Mouse (Mus musculus) forebrain, embryonic 15.5 days (tissue): ENCODE results near the gene Lin54. TPM values are rescaled to one million over a fixed set of nuclear protein-coding genes. Genes with fewer than 3 reads are reported as not detected.

Source experiments
- ATAC-seq: fragments of 200-750 bp; cut with Nextera tagmentation; replicated peaks from 2 replicates; pipeline ENCODE4 v1.8.0; 2017; ENCODE audit warnings: mild to moderate bottlenecking, moderate TSS enrichment, moderate library complexity
- H3K27ac ChIP-seq: fragments of 300-500 bp; sonication (generic); replicated peaks from 2 replicates; pipeline ENCODE4 v1.5.1; 2015; ENCODE audit warnings: mild to moderate bottlenecking, inconsistent platforms
- H3K27me3 ChIP-seq: fragments of 300-500 bp; sonication (generic); 2 replicates; pipeline ENCODE4 v1.6.1; 2015; ENCODE audit warnings: inconsistent platforms
- H3K36me3 ChIP-seq: fragments of 300-500 bp; sonication (generic); 2 replicates; pipeline ENCODE4 v1.6.1; 2015; ENCODE audit warnings: mild to moderate bottlenecking, inconsistent platforms
- H3K4me1 ChIP-seq: fragments of 300-500 bp; sonication (generic); 2 replicates; pipeline ENCODE4 v1.6.1; 2015; ENCODE audit warnings: inconsistent platforms
- H3K4me2 ChIP-seq: fragments of 300-500 bp; sonication (generic); replicated peaks from 2 replicates; pipeline ENCODE4 v1.6.1; 2015; ENCODE audit warnings: mild to moderate bottlenecking, inconsistent platforms
- H3K4me3 ChIP-seq: fragments of 300-500 bp; sonication (generic); 2 replicates; pipeline ENCODE4 v1.5.1; 2015; ENCODE audit warnings: mild to moderate bottlenecking, inconsistent platforms
- H3K9ac ChIP-seq: fragments of 300-500 bp; sonication (generic); replicated peaks from 2 replicates; pipeline ENCODE4 v1.6.1; 2015; ENCODE audit warnings: mild to moderate bottlenecking, inconsistent platforms
- H3K9me3 ChIP-seq: fragments of 300-500 bp; sonication (generic); 2 replicates; pipeline ENCODE4 v1.6.1; 2016; ENCODE audit warnings: inconsistent platforms
- WGBS: fragments of 180-500 bp; shearing (Covaris S2); methylation state at CpG from one replicate; pipeline ENCODE4 v1.1.7; 2015; ENCODE audit warnings: mixed read lengths; 5-methylcytosine and 5-hydroxymethylcytosine counted together
- polyA plus RNA-seq: library from polyadenylated mRNA; unstranded; fragments of >200 nt; fragmentation: Nextera tagmentation; extraction: Ambion mirVana; gene quantifications from 2 replicates; pipeline ENCODE4 v1.2.1, GENCODE M21; 2015

The Lin54 gene
- polyA plus RNA-seq, 1 experiment from 2014 or later, result 10.0 TPM

DNA sequence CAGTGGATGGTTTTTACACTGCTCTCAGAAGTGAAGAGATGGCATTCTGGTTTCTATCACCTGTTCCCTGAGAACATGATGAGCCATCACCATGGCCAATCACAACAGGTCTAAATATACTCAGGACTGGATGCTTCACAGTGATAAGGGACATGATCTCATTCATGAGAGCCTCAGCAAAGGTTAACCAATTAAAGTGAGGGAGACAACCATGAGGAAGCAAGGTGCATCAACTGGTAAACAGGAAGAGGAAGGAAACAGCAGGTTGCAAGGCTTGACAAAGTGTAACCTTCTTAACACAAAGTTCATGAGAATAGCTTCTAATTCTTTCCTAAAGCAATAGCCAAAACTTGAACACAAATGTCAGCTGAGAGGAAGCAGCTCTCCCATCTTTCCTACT, 16.9 kb downstream of the Lin54 start:
- Histone ChIP-seq H3K4me3 (no peak overlapping the region), H3K9me3 (no peaks in the 10 kb centered on the region), H3K27me3 (no peaks in the 10 kb centered on the region), H3K9ac (no peak overlapping the region), H3K4me2 (no peak overlapping the region), H3K27ac (no peak overlapping the region), H3K4me1 (no peaks in the 10 kb centered on the region), H3K36me3 (peaks cover 4% of the 10 kb centered on the region; the same call in 1 of the 2 replicates)
- no peak for ATAC-seq

DNA sequence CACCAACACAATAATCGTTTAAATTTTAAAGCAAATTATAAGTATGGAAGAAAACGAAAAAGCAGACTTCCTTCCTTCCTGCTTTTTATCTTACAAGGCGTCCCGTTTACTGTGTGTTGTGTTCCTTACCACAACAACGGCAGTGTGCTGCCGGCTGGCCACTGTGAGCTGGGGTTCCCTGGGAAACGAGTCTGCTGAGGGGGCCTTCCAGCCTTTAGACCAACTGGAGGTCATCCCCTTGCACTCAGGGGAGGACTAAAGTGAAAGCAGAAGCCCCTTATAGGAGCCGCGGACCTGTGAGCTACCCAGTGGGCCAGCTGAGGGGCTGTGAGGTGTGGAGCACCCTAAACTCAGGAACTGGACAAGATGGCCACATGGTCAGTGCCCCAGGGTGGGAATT, 22.8 kb downstream of the Lin54 start:
- ATAC-seq, result no peak
- Histone ChIP-seq H3K4me2 (no peak overlapping the region), H3K36me3 (no peaks in the 10 kb centered on the region; the same call in 1 of the 2 replicates), H3K9me3 (no peaks in the 10 kb centered on the region), H3K27me3 (no peaks in the 10 kb centered on the region), H3K4me3 (no peak overlapping the region), H3K27ac (no peak overlapping the region), H3K4me1 (no peaks in the 10 kb centered on the region), H3K9ac (no peak overlapping the region)
- 90% methylated on average over 9 of the region's 9 CpGs for WGBS

- ATAC-seq, result no peak
- H3K9ac ChIP-seq, result no peak overlapping the region
- H3K27ac ChIP-seq, result no peak overlapping the region
- H3K4me1 ChIP-seq, result no peaks in the 10 kb centered on the region
- H3K9me3 ChIP-seq, result no peaks in the 10 kb centered on the region
- WGBS, result 83% methylated on average over 3 of the region's 3 CpGs
- no peaks in the 10 kb centered on the region; the same call in 1 of the 2 replicates for H3K36me3 ChIP-seq
- H3K27me3 ChIP-seq, result no peaks in the 10 kb centered on the region
- H3K4me3 ChIP-seq, result no peak overlapping the region
- H3K4me2 ChIP-seq, result no peak overlapping the region
Measured at GRCm38 (mm10) chr5:100476328-100476727, 24.1 kb downstream of the Lin54 start.

DNA sequence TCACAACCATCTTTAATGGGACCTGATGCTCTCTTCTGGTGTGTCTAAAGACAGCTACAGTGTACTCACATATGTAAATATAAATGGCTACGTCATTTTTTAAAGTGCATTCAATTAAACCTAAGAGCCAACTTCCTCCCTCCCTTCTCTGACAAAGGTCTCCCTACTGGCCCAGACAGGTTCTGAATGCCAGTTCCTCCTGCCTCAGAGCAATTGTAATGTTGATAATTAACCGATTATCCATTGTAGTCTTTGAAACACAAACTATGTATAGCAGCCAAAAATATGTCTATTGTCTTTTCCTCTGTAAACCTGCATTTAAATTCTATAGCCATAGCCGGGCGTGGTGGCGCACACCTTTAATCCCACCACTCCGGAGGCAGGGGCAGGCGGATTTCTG, 33.1 kb downstream of the Lin54 start:
- H3K9me3 ChIP-seq, result no peaks in the 10 kb centered on the region
- 94% methylated on average over 7 of the region's 7 CpGs for WGBS
- ATAC-seq, result no peak
- H3K4me1 ChIP-seq, result no peaks in the 10 kb centered on the region
- no peak overlapping the region for H3K4me2 ChIP-seq
- no peaks in the 10 kb centered on the region for H3K27me3 ChIP-seq
- H3K27ac ChIP-seq, result no peak overlapping the region
- no peak overlapping the region for H3K9ac ChIP-seq
- H3K36me3 ChIP-seq, result no peaks in the 10 kb centered on the region
- no peak overlapping the region for H3K4me3 ChIP-seq

DNA sequence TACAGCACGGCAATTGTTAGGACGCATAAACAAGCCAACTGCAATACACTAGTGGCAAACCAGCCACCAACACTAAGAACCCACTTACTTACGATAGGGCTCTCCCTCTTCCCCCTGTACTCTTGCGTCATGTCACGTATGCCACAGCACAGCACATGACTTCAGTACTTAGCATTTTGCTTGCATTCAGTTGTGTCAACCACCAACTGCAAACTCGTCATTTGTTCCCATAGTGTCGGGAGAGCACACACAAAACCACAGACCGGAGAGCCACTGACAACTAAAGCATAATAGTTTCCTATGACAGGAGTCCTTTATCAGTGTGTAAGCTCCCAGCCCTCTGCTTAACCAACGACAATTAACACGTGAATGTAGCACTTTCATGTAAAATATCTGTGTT, 33.8 kb downstream of the Lin54 start:
- no peak overlapping the region for H3K4me2 ChIP-seq
- no peak overlapping the region for H3K27ac ChIP-seq
- no peaks in the 10 kb centered on the region for H3K9me3 ChIP-seq
- no peaks in the 10 kb centered on the region for H3K4me1 ChIP-seq
- no peak overlapping the region for H3K9ac ChIP-seq
- 89% methylated on average over 10 of the region's 10 CpGs for WGBS
- H3K36me3 ChIP-seq, result 0 out of 2 replicates have a peak, but pooled peaks cover 1% of the 10 kb centered on the region
- no peak overlapping the region for H3K4me3 ChIP-seq
- ATAC-seq, result no peak
- H3K27me3 ChIP-seq, result no peaks in the 10 kb centered on the region

GRCm38 (mm10) chr5:100462374-100462773, 38.1 kb downstream of the Lin54 start:
- no peak for ATAC-seq
- H3K27me3 ChIP-seq, result no peaks in the 10 kb centered on the region
- 95% methylated on average over 2 of the region's 2 CpGs for WGBS

GRCm38 (mm10) chr5:100461526-100461925, 38.9 kb downstream of the Lin54 start:
- H3K4me3 ChIP-seq, result no peak overlapping the region
- peaks cover 18% of the 10 kb centered on the region for H3K36me3 ChIP-seq
- H3K9me3 ChIP-seq, result no peaks in the 10 kb centered on the region
- H3K27me3 ChIP-seq, result no peaks in the 10 kb centered on the region
- H3K4me1 ChIP-seq, result no peaks in the 10 kb centered on the region
- no peak overlapping the region for H3K27ac ChIP-seq
- no peak overlapping the region for H3K9ac ChIP-seq
- no peak for ATAC-seq
- 95% methylated on average over 9 of the region's 9 CpGs for WGBS
- no peak overlapping the region for H3K4me2 ChIP-seq

More at GRCm38 (mm10) chr5:100462374-100462773, 38.1 kb downstream of the Lin54 start:
- Histone ChIP-seq H3K4me3 (no peak overlapping the region), H3K27ac (no peak overlapping the region), H3K9me3 (no peaks in the 10 kb centered on the region), H3K4me2 (no peak overlapping the region), H3K9ac (no peak overlapping the region), H3K36me3 (peaks cover 18% of the 10 kb centered on the region), H3K4me1 (no peaks in the 10 kb centered on the region)

DNA sequence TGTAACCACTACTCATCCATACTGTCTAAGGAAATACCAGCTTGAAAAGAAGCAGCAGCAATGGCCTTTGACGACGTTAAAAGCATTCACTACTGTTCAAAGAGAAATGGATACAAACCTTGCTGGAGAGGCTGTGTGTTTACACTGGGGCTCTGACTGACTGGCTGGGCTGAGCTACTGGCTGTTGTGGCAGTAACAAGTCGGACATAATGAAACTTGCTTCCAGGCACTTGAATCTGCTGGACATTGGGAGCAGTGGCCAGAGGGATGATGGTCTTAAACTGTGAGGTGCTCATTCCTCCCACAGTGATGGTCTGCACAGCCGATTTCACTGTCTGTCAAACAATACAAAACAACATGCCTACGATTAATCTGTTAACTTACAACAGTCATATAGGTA, 41.0 kb downstream of the Lin54 start:
- no peak overlapping the region for H3K27ac ChIP-seq
- WGBS, result 94% methylated on average over 5 of the region's 5 CpGs
- no peak overlapping the region for H3K9ac ChIP-seq
- no peaks in the 10 kb centered on the region for H3K4me1 ChIP-seq
- H3K4me2 ChIP-seq, result no peak overlapping the region
- ATAC-seq, result no peak
- H3K4me3 ChIP-seq, result no peak overlapping the region
- H3K9me3 ChIP-seq, result no peaks in the 10 kb centered on the region
- peaks cover 18% of the 10 kb centered on the region for H3K36me3 ChIP-seq
- no peaks in the 10 kb centered on the region for H3K27me3 ChIP-seq

GRCm38 (mm10) chr5:100451871-100452270, 48.6 kb downstream of the Lin54 start:
- H3K4me3 ChIP-seq, result no peak overlapping the region
- H3K9ac ChIP-seq, result no peak overlapping the region
- H3K4me1 ChIP-seq, result no peaks in the 10 kb centered on the region
- no peaks in the 10 kb centered on the region for H3K9me3 ChIP-seq
- ATAC-seq, result no peak; the same call in 1 of the 2 replicates
- 52% methylated on average over 2 of the region's 2 CpGs for WGBS
- no peak overlapping the region for H3K4me2 ChIP-seq
- peaks cover 27% of the 10 kb centered on the region for H3K36me3 ChIP-seq
- H3K27ac ChIP-seq, result no peak overlapping the region
- H3K27me3 ChIP-seq, result no peaks in the 10 kb centered on the region

DNA sequence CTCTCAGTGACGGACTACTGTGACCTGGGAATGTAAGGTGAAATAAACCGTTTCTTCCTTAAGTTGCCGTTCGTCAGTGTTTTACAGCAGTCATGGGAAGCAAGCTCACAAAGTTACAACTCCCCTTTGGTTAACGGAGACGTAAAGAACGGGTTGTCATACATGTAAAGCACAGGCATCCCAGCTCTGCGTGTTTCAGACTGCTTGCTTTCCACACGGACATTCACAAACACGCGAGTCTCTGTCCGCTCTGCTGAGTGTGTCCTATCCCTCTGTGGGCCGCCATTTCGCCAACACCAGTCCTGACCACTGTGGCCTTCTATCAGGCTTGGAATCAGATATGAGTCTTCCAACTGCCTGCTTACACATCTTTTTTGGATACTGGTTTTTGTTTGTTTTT, 61.6 kb downstream of the Lin54 start:
- H3K36me3 ChIP-seq, result peaks cover 8% of the 10 kb centered on the region
- no peaks in the 10 kb centered on the region for H3K9me3 ChIP-seq
- H3K27me3 ChIP-seq, result no peaks in the 10 kb centered on the region
- H3K4me1 ChIP-seq, result no peaks in the 10 kb centered on the region
- no peak overlapping the region for H3K4me2 ChIP-seq
- 95% methylated on average over 14 of the region's 14 CpGs for WGBS
- H3K27ac ChIP-seq, result no peak overlapping the region
- H3K4me3 ChIP-seq, result no peak overlapping the region
- no peak overlapping the region for H3K9ac ChIP-seq
- no peak for ATAC-seq

DNA sequence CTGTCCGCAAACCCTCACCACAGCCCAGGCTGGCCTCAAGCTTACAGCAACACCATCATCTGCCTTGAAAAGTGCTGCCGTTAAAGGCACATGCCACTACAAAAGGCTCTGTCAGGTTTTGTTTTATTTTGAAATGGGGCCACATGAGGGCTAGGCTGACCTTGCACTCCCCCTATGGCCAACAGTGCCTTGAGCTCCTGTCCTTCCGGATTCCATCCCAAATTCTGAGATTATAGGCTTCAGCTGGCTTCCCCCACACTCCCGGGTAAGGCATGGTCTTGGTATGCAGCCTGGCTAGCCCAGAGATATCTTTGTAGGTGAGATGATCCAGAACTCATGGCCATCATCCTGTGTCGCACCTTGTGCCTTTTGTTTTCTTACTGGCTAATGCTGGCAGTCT, 62.5 kb downstream of the Lin54 start:
- H3K4me2 ChIP-seq, result no peak overlapping the region
- no peak overlapping the region for H3K9ac ChIP-seq
- H3K27me3 ChIP-seq, result no peaks in the 10 kb centered on the region
- ATAC-seq, result no peak
- H3K9me3 ChIP-seq, result no peaks in the 10 kb centered on the region
- 96% methylated on average over 5 of the region's 5 CpGs for WGBS
- no peaks in the 10 kb centered on the region for H3K4me1 ChIP-seq
- H3K36me3 ChIP-seq, result peaks cover 7% of the 10 kb centered on the region
- H3K27ac ChIP-seq, result no peak overlapping the region
- no peak overlapping the region for H3K4me3 ChIP-seq

GRCm38 (mm10) chr5:100437086-100437485, 63.4 kb downstream of the Lin54 start:
- no peak overlapping the region for H3K4me2 ChIP-seq
- H3K36me3 ChIP-seq, result peaks cover 5% of the 10 kb centered on the region
- H3K4me1 ChIP-seq, result no peaks in the 10 kb centered on the region
- no peak overlapping the region for H3K4me3 ChIP-seq
- ATAC-seq, result no peak
- WGBS, result 95% methylated on average over 4 of the region's 4 CpGs
- no peaks in the 10 kb centered on the region for H3K9me3 ChIP-seq
- no peaks in the 10 kb centered on the region for H3K27me3 ChIP-seq
- no peak overlapping the region for H3K27ac ChIP-seq
- no peak overlapping the region for H3K9ac ChIP-seq

GRCm38 (mm10) chr5:100430966-100431365, 69.5 kb downstream of the Lin54 start:
- Histone ChIP-seq H3K9ac (no peak overlapping the region), H3K4me3 (no peak overlapping the region; the same call in 1 of the 2 replicates), H3K9me3 (no peaks in the 10 kb centered on the region), H3K27ac (no peak overlapping the region), H3K4me1 (peaks cover 36% of the 10 kb centered on the region), H3K4me2 (no peak overlapping the region), H3K36me3 (peaks cover 13% of the 10 kb centered on the region), H3K27me3 (no peaks in the 10 kb centered on the region)
- WGBS, result 61% methylated on average over 2 of the region's 2 CpGs
- ATAC-seq, result no peak
